Mouse (Mus musculus) midbrain, embryonic 16.5 days (tissue): ENCODE data around the gene Hoxd8. TPM values are rescaled to one million over a fixed set of nuclear protein-coding genes. Genes with fewer than 3 reads are reported as not detected.
A peak's percentile ranks its signal among the peaks of the same experiment; 100 is the strongest.

ENCODE experiments used
- ATAC-seq: fragments of 200-750 bp; cut with Nextera tagmentation; 2 replicates; pipeline ENCODE4 v1.8.0; 2017; ENCODE audit warnings: moderate TSS enrichment
- H3K27ac ChIP-seq: fragments of 300-500 bp; sonication (generic); 2 replicates; pipeline ENCODE4 v1.5.1; 2014; ENCODE audit warnings: mild to moderate bottlenecking, low read length, mixed read lengths
- H3K27me3 ChIP-seq: fragments of 300-500 bp; sonication (generic); 2 replicates; pipeline ENCODE4 v1.6.1; 2014; ENCODE audit warnings: low read depth, low read length, mixed read lengths; ENCODE audit not compliant: control insufficient read depth, insufficient read depth
- H3K36me3 ChIP-seq: fragments of 300-500 bp; sonication (generic); 2 replicates; pipeline ENCODE4 v1.6.1; 2014; ENCODE audit warnings: mild to moderate bottlenecking, low read length, moderate library complexity, mixed read lengths; ENCODE audit not compliant: control insufficient read depth, insufficient read depth
- H3K4me1 ChIP-seq: fragments of 300-500 bp; sonication (generic); 2 replicates; pipeline ENCODE4 v1.6.1; 2014; ENCODE audit warnings: mild to moderate bottlenecking, low read length, mixed read lengths; ENCODE audit not compliant: control insufficient read depth, insufficient read depth
- H3K4me2 ChIP-seq: fragments of 300-500 bp; sonication (generic); 2 replicates; pipeline ENCODE4 v1.6.1; 2014; ENCODE audit warnings: mild to moderate bottlenecking, low read length, mixed read lengths
- H3K4me3 ChIP-seq: fragments of 300-500 bp; sonication (generic); 2 replicates; pipeline ENCODE4 v1.5.1; 2014; ENCODE audit warnings: low read depth, mild to moderate bottlenecking, low read length, moderate library complexity, mixed read lengths
- H3K9ac ChIP-seq: fragments of 300-500 bp; sonication (generic); 2 replicates; pipeline ENCODE4 v1.6.1; 2014; ENCODE audit warnings: low read depth, low read length, mixed read lengths
- H3K9me3 ChIP-seq: fragments of 300-500 bp; sonication (generic); replicated peaks from 2 replicates; pipeline ENCODE4 v1.6.1; 2014; ENCODE audit warnings: mild to moderate bottlenecking, low read length, mixed read lengths; ENCODE audit not compliant: control insufficient read depth, poor library complexity, severe bottlenecking
- WGBS: fragments of 180-500 bp; shearing (Covaris S2); extraction: QIAGEN DNeasy Blood & Tissue Kit; methylation state at CpG from one replicate; pipeline ENCODE4 v1.1.7; 2014; 5-methylcytosine and 5-hydroxymethylcytosine counted together
- polyA plus RNA-seq: library from polyadenylated mRNA; unstranded; fragments of >200 nt; fragmentation: Nextera tagmentation; extraction: Ambion mirVana; gene quantifications from 2 replicates; pipeline ENCODE4 v1.2.1, GENCODE M21; 2015

Gene Hoxd8
- polyA plus RNA-seq, 1 experiment from 2014 or later: not detected

GRCm38 (mm10) chr2:74708676-74709075 lies 4.3 kb downstream of the Hoxd8 start:
- Histone ChIP-seq H3K9me3 (no peaks in the 10 kb centered on the region), H3K4me2 (no peak overlapping the region), H3K9ac (no peak overlapping the region), H3K4me1 (peaks cover 13% of the 10 kb centered on the region), H3K36me3 (no peaks in the 10 kb centered on the region), H3K27ac (no peak overlapping the region), H3K4me3 (no peak overlapping the region), H3K27me3 (peaks cover 69% of the 10 kb centered on the region)
- no peak for ATAC-seq
- WGBS: 7% methylated on average over 4 of the region's 4 CpGs

- Histone ChIP-seq H3K4me2 (no peak overlapping the region), H3K9me3 (no peaks in the 10 kb centered on the region), H3K36me3 (no peaks in the 10 kb centered on the region), H3K27ac (no peak overlapping the region), H3K4me3 (no peak overlapping the region), H3K9ac (no peak overlapping the region), H3K4me1 (peaks cover 13% of the 10 kb centered on the region), H3K27me3 (peaks cover 61% of the 10 kb centered on the region)
- no peak for ATAC-seq
- WGBS: 2% methylated on average over 5 of the region's 5 CpGs
Observed at GRCm38 (mm10) chr2:74709465-74710419, 5.3 kb downstream of the Hoxd8 start.

- H3K27ac ChIP-seq: no peak overlapping the region
- H3K27me3 ChIP-seq: peaks cover 72% of the 10 kb centered on the region
- under 1% methylated on average over 16 of the region's 16 CpGs for WGBS
Observed at GRCm38 (mm10) chr2:74710929-74711543, 6.6 kb downstream of the Hoxd8 start.

GRCm38 (mm10) chr2:74711721-74712621 lies 7.6 kb downstream of the Hoxd8 start, which contains the start of the genes Hoxd3 and Hoxd4:
TSS of gene Hoxd3 (plus strand) at chr2:74711927.
TSS of gene Hoxd4 (plus strand) at chr2:74711929.
- no peak within 1 kb of the TSS for H3K27ac ChIP-seq
- peaks cover 75% of the 10 kb centered on the region for H3K27me3 ChIP-seq
- no peak for ATAC-seq
- peak within 1 kb of the TSS; percentile 19; the same call in 1 of the 2 replicates for H3K4me2 ChIP-seq
- no peaks in the 10 kb centered on the region for H3K36me3 ChIP-seq
- peak within 1 kb of the TSS; percentile 14; the same call in 1 of the 2 replicates for H3K4me3 ChIP-seq
- H3K9me3 ChIP-seq: no peaks in the 10 kb centered on the region
- H3K4me1 ChIP-seq: peaks cover 6% of the 10 kb centered on the region; the same call in 1 of the 2 replicates
- H3K9ac ChIP-seq: no peak within 1 kb of the TSS
- under 1% methylated on average over 65 of the region's 65 CpGs for WGBS

More at GRCm38 (mm10) chr2:74710929-74711543, 6.6 kb downstream of the Hoxd8 start:
- ATAC-seq: no peak
- Histone ChIP-seq H3K4me2 (no peak overlapping the region), H3K4me3 (no peak overlapping the region), H3K4me1 (peaks cover 6% of the 10 kb centered on the region; the same call in 1 of the 2 replicates), H3K9ac (no peak overlapping the region), H3K36me3 (no peaks in the 10 kb centered on the region), H3K9me3 (no peaks in the 10 kb centered on the region)

- H3K4me2 ChIP-seq: no peak overlapping the region
- peaks cover 6% of the 10 kb centered on the region; the same call in 1 of the 2 replicates for H3K4me1 ChIP-seq
- no peaks in the 10 kb centered on the region for H3K9me3 ChIP-seq
- no peak overlapping the region for H3K4me3 ChIP-seq
- 4% methylated on average over 19 of the region's 19 CpGs for WGBS
- no peak overlapping the region for H3K9ac ChIP-seq
- H3K27me3 ChIP-seq: peaks cover 76% of the 10 kb centered on the region
- no peak overlapping the region for H3K27ac ChIP-seq
- no peaks in the 10 kb centered on the region for H3K36me3 ChIP-seq
- no peak for ATAC-seq
Observed at GRCm38 (mm10) chr2:74713239-74714150, 9.1 kb downstream of the Hoxd8 start.

GRCm38 (mm10) chr2:74714156-74714789 lies 9.9 kb downstream of the Hoxd8 start:
- ATAC-seq: no peak
- 2% methylated on average over 18 of the region's 18 CpGs for WGBS
- Histone ChIP-seq H3K4me3 (no peak overlapping the region), H3K9me3 (no peaks in the 10 kb centered on the region), H3K27me3 (peaks cover 75% of the 10 kb centered on the region), H3K36me3 (no peaks in the 10 kb centered on the region), H3K9ac (no peak overlapping the region), H3K4me2 (no peak overlapping the region), H3K27ac (no peak overlapping the region), H3K4me1 (peaks cover 6% of the 10 kb centered on the region; the same call in 1 of the 2 replicates)

- Histone ChIP-seq H3K9ac (no peak overlapping the region), H3K4me1 (peaks cover 6% of the 10 kb centered on the region; the same call in 1 of the 2 replicates), H3K4me2 (no peak overlapping the region), H3K4me3 (no peak overlapping the region), H3K27ac (no peak overlapping the region), H3K36me3 (no peaks in the 10 kb centered on the region), H3K9me3 (no peaks in the 10 kb centered on the region), H3K27me3 (peaks cover 75% of the 10 kb centered on the region)
- ATAC-seq: no peak
- 2% methylated on average over 14 of the region's 14 CpGs for WGBS
Observed at GRCm38 (mm10) chr2:74714881-74715280, 10.5 kb downstream of the Hoxd8 start.
